Mouse (Mus musculus) embryonic fibroblast, embryonic 13.5 days (primary cell): Measurements from ENCODE around the gene Mettl5. TPM values are rescaled to one million over a fixed set of nuclear protein-coding genes. Genes with fewer than 3 reads are reported as not detected.
A peak's percentile ranks its signal among the peaks of the same experiment; 100 is the strongest.

Experiments
- H3K27ac ChIP-seq: 2 replicates; pipeline ENCODE4 v1.5.1; 2012; ENCODE audit warnings: low read length, control low read depth, inconsistent platforms; ENCODE audit not compliant: insufficient read depth
- H3K4me1 ChIP-seq: 2 replicates; pipeline ENCODE4 v1.6.1; 2011; ENCODE audit warnings: low read length; ENCODE audit not compliant: control insufficient read depth, insufficient read depth
- H3K4me3 ChIP-seq: 2 replicates; pipeline ENCODE4 v1.5.1; 2011; ENCODE audit warnings: mild to moderate bottlenecking, control low read depth, low read length; ENCODE audit not compliant: insufficient read depth
- CTCF ChIP-seq: IDR thresholded peaks from 2 replicates; pipeline ENCODE4 v1.5.1; 2011; ENCODE audit warnings: mild to moderate bottlenecking, control low read depth, low read length, moderate library complexity, borderline replicate concordance; ENCODE audit not compliant: insufficient read depth
- POLR2A ChIP-seq: IDR thresholded peaks from 2 replicates; pipeline ENCODE4 v1.6.1; 2011; ENCODE audit warnings: low read depth, mild to moderate bottlenecking, control low read depth, low read length, moderate library complexity
- polyA plus RNA-seq: library from polyadenylated mRNA; stranded (reverse); fragments of >200 nt; gene quantifications from 2 replicates; pipeline ENCODE4 v1.2.4, GENCODE M21; 2011; ENCODE audit warnings: low read depth; ENCODE audit not compliant: missing spikeins, insufficient read length

Gene Mettl5
- polyA plus RNA-seq, 1 experiment, result 17.0 TPM

- TF ChIP-seq POLR2A (no peak), CTCF (no peak)
- peak overlapping the region; percentile 69 for H3K27ac ChIP-seq
Measured at GRCm38 (mm10) chr2:69860972-69861452, 24.4 kb downstream of the Mettl5 start.

GRCm38 (mm10) chr2:69857882-69858281, 27.5 kb downstream of the Mettl5 start:
- H3K27ac ChIP-seq, result no peak overlapping the region
- TF ChIP-seq CTCF (no peak), POLR2A (no peak)
- no peak overlapping the region for H3K4me3 ChIP-seq
- no peaks in the 10 kb centered on the region for H3K4me1 ChIP-seq

More at GRCm38 (mm10) chr2:69860972-69861452, 24.4 kb downstream of the Mettl5 start:
- peak overlapping the region; percentile 37 for H3K4me3 ChIP-seq
- H3K4me1 ChIP-seq, result no peaks in the 10 kb centered on the region

GRCm38 (mm10) chr2:69856392-69856791, 29.0 kb downstream of the Mettl5 start:
- TF ChIP-seq POLR2A (no peak), CTCF (0 out of 2 replicates have a peak, but pooled peaks have one; percentile 2)
- Histone ChIP-seq H3K4me3 (no peak overlapping the region), H3K27ac (no peak overlapping the region), H3K4me1 (no peaks in the 10 kb centered on the region)

GRCm38 (mm10) chr2:69851427-69852058, 33.9 kb downstream of the Mettl5 start:
- no peak overlapping the region for H3K27ac ChIP-seq
- no peak for TF ChIP-seq POLR2A
- TF ChIP-seq CTCF, result no peak
- H3K4me3 ChIP-seq, result no peak overlapping the region
- no peaks in the 10 kb centered on the region for H3K4me1 ChIP-seq

GRCm38 (mm10) chr2:69849215-69849614, 36.2 kb downstream of the Mettl5 start:
- no peak overlapping the region for H3K4me3 ChIP-seq
- TF ChIP-seq POLR2A (no peak), CTCF (no peak)
- no peaks in the 10 kb centered on the region for H3K4me1 ChIP-seq
- no peak overlapping the region for H3K27ac ChIP-seq

GRCm38 (mm10) chr2:69840261-69840660, 45.2 kb downstream of the Mettl5 start:
- no peak overlapping the region for H3K4me3 ChIP-seq
- TF ChIP-seq POLR2A (no peak), CTCF (no peak)

GRCm38 (mm10) chr2:69838707-69839106, 46.7 kb downstream of the Mettl5 start:
- Histone ChIP-seq H3K4me3 (no peak overlapping the region), H3K27ac (no peak overlapping the region), H3K4me1 (0 out of 2 replicates have a peak, but pooled peaks cover 2% of the 10 kb centered on the region)
- no peak for TF ChIP-seq POLR2A
- TF ChIP-seq CTCF, result no peak

More at GRCm38 (mm10) chr2:69840261-69840660, 45.2 kb downstream of the Mettl5 start:
- Histone ChIP-seq H3K4me1 (0 out of 2 replicates have a peak, but pooled peaks cover 2% of the 10 kb centered on the region), H3K27ac (no peak overlapping the region)

GRCm38 (mm10) chr2:69837996-69838395, 47.4 kb downstream of the Mettl5 start:
- 0 out of 2 replicates have a peak, but pooled peaks cover 2% of the 10 kb centered on the region for H3K4me1 ChIP-seq
- TF ChIP-seq CTCF (no peak), POLR2A (no peak)

GRCm38 (mm10) chr2:69837244-69837967, 48.0 kb downstream of the Mettl5 start:
- no peak overlapping the region for H3K27ac ChIP-seq
- H3K4me3 ChIP-seq, result no peak overlapping the region
- TF ChIP-seq POLR2A, result no peak
- no peak for TF ChIP-seq CTCF
- H3K4me1 ChIP-seq, result 0 out of 2 replicates have a peak, but pooled peaks cover 2% of the 10 kb centered on the region

More at GRCm38 (mm10) chr2:69837996-69838395, 47.4 kb downstream of the Mettl5 start:
- Histone ChIP-seq H3K4me3 (no peak overlapping the region), H3K27ac (no peak overlapping the region)

- TF ChIP-seq POLR2A (no peak), CTCF (no peak)
- H3K27ac ChIP-seq, result no peak overlapping the region
Measured at GRCm38 (mm10) chr2:69830116-69830515, 55.3 kb downstream of the Mettl5 start.

More at GRCm38 (mm10) chr2:69830116-69830515, 55.3 kb downstream of the Mettl5 start:
- Histone ChIP-seq H3K4me3 (no peak overlapping the region), H3K4me1 (no peaks in the 10 kb centered on the region)
